Mouse (Mus musculus): ENCODE data around the gene Irs2.

- TF ChIP-seq CTCF (IDR thresholded peaks at IDR 0.05; ENCODE audit: borderline replicate concordance, extremely low read depth, insufficient read depth, insufficient read length) (no peak), POLR2A (IDR thresholded peaks at IDR 0.05; ENCODE audit: borderline replicate concordance, extremely low read depth, insufficient read depth, insufficient read length, poor library complexity, severe bottlenecking) (no peak)
Measured at GRCm38 (mm10) chr8:10935231-10935630, 73.0 kb downstream of the Irs2 start.
